ENCODE assay signal across 14 mouse cellular contexts in genomic region chr19:27601551-27601950, GRCm38 (mm10).
"Had no signal": no experiment of that assay in that cellular context is flagged by ENCODE, and none has a peak within 500 bp of the region (broad histone marks: within the 10 kb centered on the region; RNA-seq: fewer than 3 reads in every experiment).

No protein-coding gene starts in this region.

- H3K27me3 ChIP-seq: megakaryocyte, embryonic 14.5 days; midbrain, embryonic 13.5 days; midbrain, embryonic 15.5 days; neural tube, embryonic 12.5 days; stomach, embryonic 15.5 days had no signal

- H3K27ac ChIP-seq: macrophage; midbrain, embryonic 13.5 days; midbrain, embryonic 15.5 days; neural tube, embryonic 12.5 days; stomach, embryonic 15.5 days; stomach, postnatal 0 days had no signal

- DNase-seq: lung, adult 18-20 months; lung, embryonic 14.5 days; lung, postnatal 10 days; right cerebral cortex, postnatal 14 days; thymus, adult 2 months; thymus, postnatal 25 days; thymus, postnatal 4 days had no signal

- H3K9me3 ChIP-seq: megakaryocyte, embryonic 14.5 days; midbrain, embryonic 13.5 days; midbrain, embryonic 15.5 days; neural tube, embryonic 12.5 days; stomach, embryonic 15.5 days had no signal

- H3K36me3 ChIP-seq: midbrain, embryonic 13.5 days; midbrain, embryonic 15.5 days; neural tube, embryonic 12.5 days; stomach, embryonic 15.5 days had no signal

- H3K4me1 ChIP-seq: megakaryocyte, embryonic 14.5 days; neural tube, embryonic 12.5 days; stomach, embryonic 15.5 days had no signal

- H3K9ac ChIP-seq: lung, embryonic 14.5 days; midbrain, embryonic 13.5 days; midbrain, embryonic 15.5 days; neural tube, embryonic 12.5 days; stomach, embryonic 15.5 days had no signal

- H3K4me3 ChIP-seq: megakaryocyte, embryonic 14.5 days; midbrain, embryonic 13.5 days; midbrain, embryonic 15.5 days; neural tube, embryonic 12.5 days; stomach, embryonic 15.5 days had no signal
